Mouse (Mus musculus): ENCODE data around the gene Olfr493.

Olfr493 gene

DNA sequence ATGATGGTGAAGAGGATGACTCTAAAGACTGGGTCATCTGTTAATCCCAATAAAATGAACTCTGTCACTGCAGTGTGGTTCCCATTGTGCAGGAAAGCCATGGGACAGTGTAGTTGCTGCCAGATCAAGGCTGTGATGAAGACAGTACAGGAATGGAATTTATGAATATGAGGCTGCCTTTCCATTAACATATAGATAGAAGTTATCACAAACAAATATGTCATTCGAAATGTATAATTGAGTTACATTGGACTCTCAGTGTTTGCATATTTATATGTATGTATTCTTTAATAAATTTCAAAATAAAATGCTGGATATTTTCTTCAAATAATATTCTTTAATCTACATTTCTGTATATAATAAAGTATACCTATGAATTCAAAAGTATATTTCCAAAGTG lies at the start of gene Olfr493:
Gene Olfr493, minus strand, starts transcription at position 101 of the 400 bp plus-strand sequence.
- no peak for DNase-seq

DNA sequence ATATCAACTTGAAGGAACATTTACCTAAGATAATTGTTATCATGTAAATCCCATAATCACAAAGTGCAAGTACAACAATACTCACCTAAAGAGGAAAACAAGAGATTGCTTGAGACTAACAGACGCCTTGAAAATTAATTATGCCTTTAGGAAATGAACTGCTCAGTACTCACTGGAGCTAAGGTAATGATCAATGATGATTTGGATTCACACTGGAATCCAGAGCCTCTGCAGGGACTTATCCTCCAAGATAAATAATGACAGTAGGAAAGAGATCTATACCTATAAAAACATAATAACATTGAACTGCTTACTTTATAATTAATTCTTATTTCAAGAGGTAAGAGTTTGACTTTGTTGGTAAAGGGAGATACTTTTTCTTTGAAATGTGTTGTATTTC lies 46.1 kb upstream of the Olfr493 start, which contains the start of gene Olfr495:
Gene Olfr495, plus strand, starts transcription at position 301 of the 400 bp plus-strand sequence.
- DNase-seq: no peak

DNA sequence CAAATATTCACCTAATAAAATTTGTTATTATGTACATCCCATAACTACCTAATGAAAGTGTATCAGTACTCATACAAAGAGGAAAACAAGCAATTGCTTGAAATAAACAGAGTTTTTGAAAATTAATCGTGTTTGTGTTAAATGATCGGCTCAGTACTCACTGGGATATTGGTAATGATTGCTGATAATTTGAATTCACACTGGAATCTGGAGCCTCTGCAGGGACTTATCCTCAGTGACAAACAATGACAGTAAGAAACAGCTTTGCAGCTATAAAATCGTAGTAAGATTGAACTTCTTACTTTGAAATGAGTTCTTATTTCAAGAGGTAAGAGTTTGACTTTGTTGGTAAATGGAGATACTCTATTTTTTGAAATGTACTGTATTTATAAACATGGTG lies 18.3 kb upstream of the Olfr493 start, which contains the start of gene Olfr494:
Gene Olfr494, plus strand, starts transcription at position 301 of the 400 bp plus-strand sequence.
- DNase-seq: no peak

DNA sequence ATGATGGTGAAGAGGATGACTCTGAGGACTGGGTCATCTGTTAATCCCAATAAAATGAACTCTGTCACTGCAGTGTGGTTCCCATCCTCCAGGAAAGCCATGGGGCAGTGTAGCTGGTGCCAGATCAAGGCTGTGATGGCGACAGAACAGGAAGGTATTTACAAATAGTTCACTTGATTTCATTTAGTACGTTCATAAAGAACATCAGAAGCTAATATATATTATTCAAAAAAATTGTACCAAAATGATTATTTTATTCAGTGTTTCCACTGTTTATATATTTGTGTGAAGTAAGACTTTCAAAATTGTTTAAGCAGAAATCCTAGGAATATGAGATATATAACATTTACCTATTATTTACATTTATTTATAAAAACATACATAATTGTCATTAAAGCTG lies 23.2 kb downstream of the Olfr493 start, which contains the start of gene Olfr492:
Gene Olfr492, minus strand, starts transcription at position 101 of the 400 bp plus-strand sequence.
- DNase-seq: no peak

DNA sequence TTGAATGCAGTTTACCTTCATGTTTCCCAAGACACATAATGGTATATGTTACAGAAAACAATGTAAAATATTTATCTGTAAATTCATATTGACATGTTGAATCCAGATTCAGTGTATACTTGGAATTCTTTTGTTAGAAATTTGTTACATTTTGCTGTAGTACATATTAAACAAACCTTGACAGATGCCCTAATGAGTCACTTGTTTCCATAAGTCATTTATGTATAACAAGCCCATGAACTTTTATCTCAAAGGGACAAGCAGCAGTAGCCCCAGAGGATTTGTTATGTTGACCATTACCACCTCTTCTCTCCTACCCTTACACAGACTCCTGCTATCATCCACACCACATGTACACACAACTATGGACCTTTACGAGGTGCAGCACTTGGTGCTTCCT lies 33.6 kb downstream of the Olfr493 start, which contains the start of gene Olfr491:
Gene Olfr491, plus strand, starts transcription at position 301 of the 400 bp plus-strand sequence.
- DNase-seq: no peak
